Mouse (Mus musculus) myocyte (in vitro differentiated cells): ENCODE results near the gene Micall2.

Source experiments
- CEBPB ChIP-seq: IDR thresholded peaks from 2 replicates; pipeline ENCODE4 v1.6.1; 2011; ENCODE audit warnings: mild to moderate bottlenecking, moderate library complexity; ENCODE audit not compliant: poor library complexity, insufficient read depth, severe bottlenecking
- E2F4 ChIP-seq: IDR thresholded peaks from one replicate; pipeline ENCODE4 v1.6.1; 2011; ENCODE audit warnings: mild to moderate bottlenecking, control low read depth, moderate library complexity; ENCODE audit not compliant: insufficient read depth
- MAX ChIP-seq: IDR thresholded peaks from one replicate; pipeline ENCODE4 v1.6.1; 2011; ENCODE audit warnings: low read depth, mild to moderate bottlenecking, control low read depth
- MYOD1 ChIP-seq, 3 experiments: IDR thresholded peaks; one replicate each; pipeline ENCODE4 v1.6.1; 2011; ENCODE audit warnings: control low read depth in 2 of 3, low read depth in 2 of 3, mild to moderate bottlenecking in 2 of 3, moderate library complexity in 1 of 3; ENCODE audit not compliant: insufficient read length in 2 of 3, control insufficient read depth in 1 of 3
- MYOG ChIP-seq, 3 experiments: IDR thresholded peaks; one replicate each; pipeline ENCODE4 v1.6.1; 2011; ENCODE audit warnings: control low read depth in 2 of 3, low read depth in 2 of 3, mild to moderate bottlenecking in 2 of 3; ENCODE audit not compliant: insufficient read length in 2 of 3, control insufficient read depth in 1 of 3, insufficient read depth in 1 of 3
- POLR2A ChIP-seq: IDR thresholded peaks from one replicate; pipeline ENCODE4 v1.6.1; 2011; ENCODE audit warnings: low read depth, mild to moderate bottlenecking, control low read depth, moderate library complexity; ENCODE audit not compliant: insufficient read length
- POLR2AphosphoS2 ChIP-seq: IDR thresholded peaks from one replicate; pipeline ENCODE4 v1.6.1; 2011; ENCODE audit warnings: low read depth, control low read depth; ENCODE audit not compliant: insufficient read length
- SRF ChIP-seq: IDR thresholded peaks from one replicate; pipeline ENCODE4 v1.6.1; 2011; ENCODE audit warnings: low read depth; ENCODE audit not compliant: control insufficient read depth, insufficient read length
- TCF12 ChIP-seq: IDR thresholded peaks from one replicate; pipeline ENCODE4 v1.6.1; 2011; ENCODE audit warnings: mild to moderate bottlenecking, control low read depth; ENCODE audit not compliant: poor library complexity, insufficient read depth, severe bottlenecking
- TCF3 ChIP-seq: IDR thresholded peaks from one replicate; pipeline ENCODE4 v1.6.1; 2011; ENCODE audit warnings: low read depth, control low read depth; ENCODE audit not compliant: insufficient read length
- USF1 ChIP-seq: IDR thresholded peaks from one replicate; pipeline ENCODE4 v1.6.1; 2011; ENCODE audit warnings: low read depth, mild to moderate bottlenecking, control low read depth, moderate library complexity

GRCm38 (mm10) chr5:139706496-139706895, 29.6 kb downstream of the Micall2 start:
- TF ChIP-seq POLR2A (no peak), MAX (no peak), E2F4 (no peak), MYOG (IDR thresholded peaks at IDR 0.05; ENCODE audit: control insufficient read depth in 1 of 3, insufficient read depth in 1 of 3, insufficient read length in 2 of 3, low read depth in 2 of 3) (no peak), TCF3 (no peak), USF1 (no peak), MYOD1 (IDR thresholded peaks at IDR 0.05; ENCODE audit: control insufficient read depth in 1 of 3, insufficient read length in 2 of 3, low read depth in 2 of 3) (no peak), CEBPB (no peak), SRF (no peak), POLR2AphosphoS2 (no peak), TCF12 (no peak)
